Mouse (Mus musculus) liver, postnatal 0 days (tissue): ENCODE results near the gene Fbf1. TPM values are rescaled to one million over a fixed set of nuclear protein-coding genes. Genes with fewer than 3 reads are reported as not detected.

Source experiments
- ATAC-seq: fragments of 200-750 bp; cut with Nextera tagmentation; 2 replicates; pipeline ENCODE4 v1.8.0; 2017; ENCODE audit warnings: mild to moderate bottlenecking, moderate library complexity
- DNase-seq: peaks from one replicate; pipeline ENCODE4 v3.0.0-alpha.2; 2016
- H3K27ac ChIP-seq: fragments of 300-500 bp; sonication (generic); 2 replicates; pipeline ENCODE4 v1.5.1; 2014; ENCODE audit warnings: antibody characterized with exemption, moderate library complexity, mild to moderate bottlenecking, low read depth
- H3K27me3 ChIP-seq: fragments of 300-500 bp; sonication (generic); 2 replicates; pipeline ENCODE4 v1.6.1; 2014; ENCODE audit warnings: low read length, control low read depth, mixed read lengths; ENCODE audit not compliant: insufficient read depth
- H3K36me3 ChIP-seq: fragments of 300-500 bp; sonication (generic); replicated peaks from 2 replicates; pipeline ENCODE4 v1.6.1; 2014; ENCODE audit warnings: mild to moderate bottlenecking, control low read depth, low read length, moderate library complexity, mixed read lengths; ENCODE audit not compliant: insufficient read depth
- H3K4me1 ChIP-seq: fragments of 300-500 bp; sonication (generic); 2 replicates; pipeline ENCODE4 v1.6.1; 2014; ENCODE audit warnings: antibody characterized with exemption, mild to moderate bottlenecking, control low read depth; ENCODE audit not compliant: insufficient read depth
- H3K4me2 ChIP-seq: fragments of 300-500 bp; sonication (generic); 2 replicates; pipeline ENCODE4 v1.6.1; 2014; ENCODE audit warnings: low read depth, mild to moderate bottlenecking, low read length, moderate library complexity, mixed read lengths
- H3K4me3 ChIP-seq: fragments of 300-500 bp; sonication (generic); 2 replicates; pipeline ENCODE4 v1.5.1; 2014; ENCODE audit warnings: low read depth, low read length
- H3K9ac ChIP-seq: fragments of 300-500 bp; sonication (generic); replicated peaks from 2 replicates; pipeline ENCODE4 v1.6.1; 2014; ENCODE audit warnings: mild to moderate bottlenecking, moderate library complexity
- H3K9me3 ChIP-seq: fragments of 300-500 bp; sonication (generic); 2 replicates; pipeline ENCODE4 v1.6.1; 2016; ENCODE audit warnings: mild to moderate bottlenecking, control low read depth, low read length, mixed read lengths
- CTCF ChIP-seq: sonication (generic); IDR thresholded peaks from 2 replicates; pipeline ENCODE4 v1.5.1; 2016; ENCODE audit warnings: antibody characterized with exemption, low read depth
- EP300 ChIP-seq: IDR thresholded peaks from 2 replicates; pipeline ENCODE4 v1.6.1; 2016; ENCODE audit warnings: antibody characterized with exemption, low read depth, mild to moderate bottlenecking
- WGBS: fragments of 180-500 bp; shearing (Covaris S2); extraction: QIAGEN DNeasy Blood & Tissue Kit; methylation state at CpG from one replicate; pipeline ENCODE4 v1.1.7; 2014; ENCODE audit not compliant: insufficient replicate concordance; 5-methylcytosine and 5-hydroxymethylcytosine counted together
- polyA plus RNA-seq: library from polyadenylated mRNA; unstranded; fragments of >200 nt; fragmentation: Nextera tagmentation; extraction: Ambion mirVana; gene quantifications from 2 replicates; pipeline ENCODE4 v1.2.1, GENCODE M21; 2015

The Fbf1 gene
- polyA plus RNA-seq, 1 experiment from 2014 or later: 2.3 TPM

DNA sequence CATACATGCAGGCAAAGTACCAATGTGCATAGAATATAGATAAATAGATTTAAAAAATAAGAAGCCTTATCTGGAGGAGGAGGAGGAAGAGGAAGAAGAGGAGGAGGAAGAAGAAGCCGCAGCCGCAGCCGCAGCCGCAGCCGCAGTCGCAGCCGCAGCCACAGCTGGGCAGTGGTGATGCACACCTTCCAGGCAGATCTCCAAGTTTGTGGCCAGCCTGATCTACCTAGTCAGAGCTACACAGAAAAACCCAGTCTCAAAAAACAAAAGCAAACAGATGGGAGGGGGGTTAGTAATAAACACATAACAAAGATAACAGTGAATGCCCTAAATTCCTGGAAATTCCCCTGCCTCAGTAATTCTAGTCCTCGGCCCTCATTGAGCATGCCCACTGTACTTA lies 26.7 kb upstream of the Fbf1 start:
- WGBS: 52% methylated on average over 8 of the region's 8 CpGs
- Histone ChIP-seq H3K4me1 (peaks cover 20% of the 10 kb centered on the region), H3K9me3 (no peaks in the 10 kb centered on the region), H3K4me3 (peak overlapping the region; percentile 37), H3K9ac (peak overlapping the region; percentile 60), H3K27ac (peak overlapping the region; percentile 97), H3K36me3 (peaks cover 19% of the 10 kb centered on the region), H3K27me3 (no peaks in the 10 kb centered on the region), H3K4me2 (peak overlapping the region; percentile 91)
- TF ChIP-seq CTCF: no peak
- TF ChIP-seq EP300: no peak
- no peak for ATAC-seq
- DNase-seq: no peak

DNA sequence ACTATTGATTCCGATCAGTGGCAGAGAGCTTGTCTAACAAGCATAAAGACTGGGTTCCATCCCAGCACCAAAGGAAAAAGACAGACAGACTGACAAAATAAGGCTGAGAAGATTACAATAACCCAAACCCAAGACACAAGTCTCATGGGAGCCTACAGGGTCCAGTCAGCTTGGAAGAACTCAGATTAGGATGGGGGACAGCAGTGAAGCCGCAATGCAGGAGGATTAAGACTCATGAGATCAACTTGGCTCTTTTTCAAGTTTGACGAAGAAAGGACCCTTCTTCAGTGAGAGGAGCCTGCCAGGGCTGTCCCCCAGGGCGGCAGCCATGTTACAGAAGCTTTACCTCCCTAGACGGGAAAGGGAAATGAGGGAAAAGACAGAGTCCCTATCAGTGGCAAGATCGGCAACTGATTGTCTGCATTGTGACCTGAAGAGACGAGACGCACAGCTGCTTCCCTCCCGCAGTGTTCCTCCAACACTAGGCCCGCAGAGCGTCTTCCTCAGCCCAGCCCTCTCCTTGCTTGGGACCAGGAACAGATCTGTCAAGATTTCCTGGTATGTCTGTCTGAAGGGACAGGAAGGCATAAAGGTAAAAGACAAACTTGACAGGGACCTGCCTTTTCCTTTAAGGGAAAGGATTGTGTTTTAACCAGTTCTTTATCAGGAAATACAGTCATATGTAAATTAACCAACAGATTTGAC lies 19.4 kb upstream of the Fbf1 start:
- no peaks in the 10 kb centered on the region for H3K9me3 ChIP-seq
- peaks cover 68% of the 10 kb centered on the region for H3K36me3 ChIP-seq
- no peaks in the 10 kb centered on the region for H3K27me3 ChIP-seq
- H3K4me3 ChIP-seq: no peak overlapping the region
- DNase-seq: no peak
- H3K27ac ChIP-seq: no peak overlapping the region
- no peak overlapping the region for H3K4me2 ChIP-seq
- H3K9ac ChIP-seq: no peak overlapping the region
- no peak for ATAC-seq
- peaks cover 6% of the 10 kb centered on the region; the same call in 1 of the 2 replicates for H3K4me1 ChIP-seq
- no peak for TF ChIP-seq EP300
- 67% methylated on average over 11 of the region's 11 CpGs for WGBS

DNA sequence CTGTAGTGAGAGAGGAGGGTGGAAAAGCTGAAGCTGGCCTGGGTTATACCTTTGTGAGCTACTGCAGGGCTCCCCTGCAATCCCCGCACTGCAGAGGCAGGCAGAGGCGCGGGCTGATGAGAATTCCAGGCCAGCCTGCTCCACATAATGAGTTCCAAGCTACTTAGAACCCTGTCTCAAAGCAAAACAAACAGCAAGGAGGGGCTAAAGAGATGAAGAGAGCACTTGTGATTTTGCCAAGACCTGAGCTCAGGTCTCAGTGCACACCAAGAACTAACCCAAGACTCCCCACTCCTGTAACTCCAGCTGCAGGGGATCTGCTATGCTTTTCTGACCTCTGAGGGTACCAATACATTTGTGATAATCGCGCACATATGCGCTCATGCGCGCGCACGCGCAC lies 18.4 kb upstream of the Fbf1 start:
- no peaks in the 10 kb centered on the region for H3K9me3 ChIP-seq
- no peaks in the 10 kb centered on the region for H3K27me3 ChIP-seq
- DNase-seq: no peak
- ATAC-seq: no peak
- peaks cover 72% of the 10 kb centered on the region for H3K36me3 ChIP-seq
- peaks cover 6% of the 10 kb centered on the region; the same call in 1 of the 2 replicates for H3K4me1 ChIP-seq
- no peak for TF ChIP-seq CTCF
- TF ChIP-seq EP300: no peak
- H3K9ac ChIP-seq: no peak overlapping the region
- H3K4me3 ChIP-seq: no peak overlapping the region
- H3K27ac ChIP-seq: no peak overlapping the region
- WGBS: 93% methylated on average over 11 of the region's 11 CpGs
- no peak overlapping the region for H3K4me2 ChIP-seq

DNA sequence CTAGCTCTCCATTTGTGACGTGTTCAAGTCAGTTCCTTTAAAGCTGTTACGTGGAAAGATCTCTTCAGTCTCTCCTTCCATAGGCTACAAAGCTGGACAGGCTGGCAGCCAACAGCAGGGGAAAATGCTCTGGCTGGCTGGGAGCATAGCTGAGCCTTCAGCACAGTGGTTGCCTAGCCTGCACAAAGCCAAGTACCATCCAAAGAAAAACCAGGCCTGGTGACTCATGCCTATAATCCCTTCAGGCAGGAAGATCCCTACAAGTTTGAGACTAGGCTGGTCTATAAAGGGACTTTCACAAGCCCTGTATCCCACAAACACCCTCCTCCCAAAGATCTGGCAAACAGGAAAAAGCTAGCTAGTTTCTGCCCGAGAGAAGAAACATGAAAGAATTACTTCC lies 17.9 kb upstream of the Fbf1 start:
- DNase-seq (no peak), ATAC-seq (no peak)
- WGBS: 86% methylated on average over 3 of the region's 3 CpGs
- Histone ChIP-seq H3K4me3 (no peak overlapping the region), H3K27me3 (no peaks in the 10 kb centered on the region), H3K4me2 (no peak overlapping the region), H3K4me1 (0 out of 2 replicates have a peak, but pooled peaks cover 3% of the 10 kb centered on the region), H3K36me3 (peaks cover 68% of the 10 kb centered on the region), H3K27ac (no peak overlapping the region), H3K9ac (no peak overlapping the region), H3K9me3 (no peaks in the 10 kb centered on the region)
- TF ChIP-seq CTCF (no peak), EP300 (no peak)

DNA sequence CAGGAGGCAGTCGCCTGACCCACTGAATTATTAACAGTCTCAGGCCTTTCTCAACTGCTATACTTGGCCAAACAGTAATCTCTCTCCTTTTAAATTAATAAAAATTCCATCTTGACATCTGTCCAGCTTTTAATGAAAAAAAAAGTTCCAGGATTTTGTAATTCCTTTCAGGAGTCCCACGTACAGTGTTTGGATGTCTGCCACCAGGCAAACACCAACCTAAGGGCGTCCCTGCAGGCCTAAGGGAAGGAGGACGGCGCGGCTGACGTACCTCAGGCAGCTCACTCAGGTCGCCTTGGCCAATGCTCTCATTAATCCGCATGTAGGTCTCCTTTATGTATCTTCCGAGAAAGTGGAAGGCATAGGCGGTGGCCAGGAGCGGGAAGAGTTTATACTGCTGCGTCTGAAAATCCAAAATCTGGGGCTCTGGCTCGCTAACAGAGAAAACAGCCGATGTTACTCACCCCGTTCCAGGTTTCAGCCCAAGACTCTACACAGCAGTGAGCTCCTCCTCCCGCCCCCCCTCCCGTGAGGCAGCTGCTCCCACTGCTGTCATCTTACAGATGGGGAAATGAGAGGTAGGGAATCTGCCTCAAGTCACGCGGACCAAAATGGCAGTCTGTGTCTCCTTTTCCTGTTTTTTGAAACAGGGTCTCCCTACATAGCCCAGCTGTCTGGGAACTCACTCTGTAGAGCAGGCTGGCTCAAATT lies 10.6 kb upstream of the Fbf1 start:
- Histone ChIP-seq H3K9me3 (no peaks in the 10 kb centered on the region), H3K27ac (no peak overlapping the region), H3K4me2 (no peak overlapping the region), H3K36me3 (peaks cover 77% of the 10 kb centered on the region), H3K4me3 (no peak overlapping the region), H3K27me3 (no peaks in the 10 kb centered on the region), H3K9ac (no peak overlapping the region), H3K4me1 (no peaks in the 10 kb centered on the region)
- DNase-seq: no peak
- TF ChIP-seq CTCF (no peak), EP300 (no peak)
- no peak for ATAC-seq
- 84% methylated on average over 20 of the region's 20 CpGs for WGBS

DNA sequence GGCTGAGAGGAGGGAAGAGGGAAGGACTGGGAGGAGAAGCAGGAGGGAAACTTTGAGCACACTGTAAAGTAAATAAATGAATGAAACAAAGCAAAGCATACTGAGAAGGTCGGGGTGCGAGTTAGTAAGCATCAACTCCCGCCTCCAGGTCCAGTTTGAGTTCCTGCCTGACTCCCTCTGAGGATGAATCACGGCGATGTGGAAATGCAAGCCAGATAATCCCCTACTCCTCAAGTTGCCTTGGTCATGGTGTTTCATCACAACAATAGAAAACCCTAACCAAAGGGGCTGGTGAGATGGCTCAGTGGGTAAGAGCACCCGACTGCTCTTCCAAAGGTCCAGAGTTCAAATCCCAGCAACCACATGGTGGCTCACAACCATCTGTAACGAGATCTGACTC lies 8.0 kb upstream of the Fbf1 start:
- no peak for TF ChIP-seq CTCF
- no peak for TF ChIP-seq EP300
- DNase-seq: no peak
- no peak for ATAC-seq
- H3K9ac ChIP-seq: no peak overlapping the region
- no peak overlapping the region for H3K27ac ChIP-seq
- no peaks in the 10 kb centered on the region for H3K27me3 ChIP-seq
- H3K36me3 ChIP-seq: peaks cover 76% of the 10 kb centered on the region
- no peak overlapping the region for H3K4me3 ChIP-seq
- 81% methylated on average over 7 of the region's 7 CpGs for WGBS
- no peaks in the 10 kb centered on the region for H3K4me1 ChIP-seq
- no peaks in the 10 kb centered on the region for H3K9me3 ChIP-seq
- H3K4me2 ChIP-seq: no peak overlapping the region
